Mouse (Mus musculus) gastrocnemius, adult 18-20 months (tissue): ENCODE measurements around the gene Edem3. TPM values are rescaled to one million over a fixed set of nuclear protein-coding genes. Genes with fewer than 3 reads are reported as not detected.

Experiments used
- DNase-seq: peaks from one replicate; pipeline ENCODE4 v3.0.0; 2021; ENCODE audit warnings: low spot score
- long read RNA-seq, 2 experiments: library from polyadenylated mRNA; stranded (forward); transcript quantifications; one replicate each; pipeline ENCODE4 v2.0.0; 2021
- total RNA-seq, 2 experiments: library from RNA; stranded (reverse); gene quantifications; 2 replicates each; pipeline ENCODE4 v1.2.3; 2021

The Edem3 gene
- total RNA-seq = 10 to 100 TPM; 20.3 to 21.9 TPM
- long read RNA-seq, experiment 1, full-length matches to known transcripts = 21 of 38 reads
- long read RNA-seq, experiment 1, partial matches to known transcripts = 2 of 38 reads
- long read RNA-seq, experiment 1, other reads (novel, unspliced or antisense) = 15 of 38 reads
- long read RNA-seq, experiment 2, full-length matches to known transcripts = 17 of 26 reads
- long read RNA-seq, experiment 2, partial matches to known transcripts = 1 of 26 reads
- long read RNA-seq, experiment 2, other reads (novel, unspliced or antisense) = 8 of 26 reads

DNA sequence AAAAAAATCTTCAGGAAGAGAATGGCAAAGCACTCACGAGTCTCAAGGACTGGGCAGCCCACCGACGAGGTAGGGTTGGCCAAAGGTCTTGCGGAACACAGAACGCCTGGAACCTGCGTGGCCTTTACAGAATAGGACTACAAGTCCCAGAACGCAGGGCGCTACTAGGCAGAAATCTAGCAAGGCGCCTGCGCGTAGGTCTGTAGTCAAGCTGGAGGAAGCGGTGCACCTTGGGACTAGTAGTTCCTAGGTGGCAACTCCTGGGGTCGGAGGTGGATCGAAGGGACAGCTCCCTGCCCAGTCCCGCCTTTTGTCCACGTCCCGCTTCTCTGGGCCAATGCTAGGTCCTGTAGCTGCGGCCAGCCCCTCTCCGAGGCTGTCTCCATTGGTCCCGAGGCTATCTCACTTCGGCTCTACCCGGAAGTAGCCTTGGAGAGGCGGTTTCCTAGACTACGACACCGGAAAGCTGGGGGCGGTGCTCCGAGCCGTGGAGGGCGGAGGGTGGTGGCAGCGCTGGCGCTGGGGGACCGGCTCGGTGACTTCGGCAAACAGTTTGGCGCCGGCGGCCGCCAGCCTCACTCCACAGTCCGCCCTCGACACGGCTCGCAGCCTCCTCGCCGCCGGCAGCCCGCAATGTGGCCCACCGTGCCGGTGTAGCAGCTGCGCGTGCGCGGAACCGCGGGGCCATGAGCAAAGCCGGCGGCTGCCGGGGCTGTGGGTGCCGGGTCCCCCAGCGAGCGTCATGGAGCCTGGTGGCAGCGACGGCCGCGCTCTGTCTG is at the start of gene Edem3:
Gene Edem3, plus strand, starts transcription at position 491 of the 779 bp plus-strand sequence.
- DNase-seq = peak; percentile 99

DNA sequence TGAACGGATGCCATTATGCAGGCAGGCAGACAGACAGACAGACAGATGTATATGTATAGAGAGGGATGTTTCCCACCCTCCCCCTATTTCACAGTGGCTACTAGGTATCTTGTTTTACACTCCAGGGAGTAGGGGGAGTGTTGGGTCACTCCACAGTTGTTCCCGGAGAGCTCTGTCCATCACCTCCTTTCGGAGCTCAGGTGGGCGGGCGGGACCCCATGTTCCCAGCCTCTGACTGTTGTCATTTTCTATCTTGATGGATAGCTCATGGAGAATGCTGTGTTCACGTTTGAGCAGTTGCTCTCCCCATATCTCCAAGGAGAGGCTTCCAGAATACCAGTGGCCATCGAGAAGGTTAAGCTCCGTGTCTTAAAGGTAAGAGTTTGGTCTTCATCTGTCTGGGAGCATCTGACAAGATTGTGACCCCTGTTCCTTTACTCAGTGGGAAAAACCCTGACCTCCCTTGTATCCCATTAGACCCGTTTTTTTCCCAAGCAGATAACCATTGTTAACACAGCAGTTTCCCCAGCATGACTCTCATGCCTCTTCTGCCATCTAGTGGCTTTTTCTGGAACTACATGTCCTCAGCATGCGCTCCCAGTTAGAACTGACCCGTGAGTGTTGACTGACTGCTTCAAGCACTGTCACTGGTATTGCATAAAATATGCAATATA is 49.3 kb upstream of the Edem3 start:
- peak; percentile 92 for DNase-seq

- no peak for DNase-seq
Measured at GRCm38 (mm10) chr1:151706397-151706752, 48.8 kb upstream of the Edem3 start.

DNA sequence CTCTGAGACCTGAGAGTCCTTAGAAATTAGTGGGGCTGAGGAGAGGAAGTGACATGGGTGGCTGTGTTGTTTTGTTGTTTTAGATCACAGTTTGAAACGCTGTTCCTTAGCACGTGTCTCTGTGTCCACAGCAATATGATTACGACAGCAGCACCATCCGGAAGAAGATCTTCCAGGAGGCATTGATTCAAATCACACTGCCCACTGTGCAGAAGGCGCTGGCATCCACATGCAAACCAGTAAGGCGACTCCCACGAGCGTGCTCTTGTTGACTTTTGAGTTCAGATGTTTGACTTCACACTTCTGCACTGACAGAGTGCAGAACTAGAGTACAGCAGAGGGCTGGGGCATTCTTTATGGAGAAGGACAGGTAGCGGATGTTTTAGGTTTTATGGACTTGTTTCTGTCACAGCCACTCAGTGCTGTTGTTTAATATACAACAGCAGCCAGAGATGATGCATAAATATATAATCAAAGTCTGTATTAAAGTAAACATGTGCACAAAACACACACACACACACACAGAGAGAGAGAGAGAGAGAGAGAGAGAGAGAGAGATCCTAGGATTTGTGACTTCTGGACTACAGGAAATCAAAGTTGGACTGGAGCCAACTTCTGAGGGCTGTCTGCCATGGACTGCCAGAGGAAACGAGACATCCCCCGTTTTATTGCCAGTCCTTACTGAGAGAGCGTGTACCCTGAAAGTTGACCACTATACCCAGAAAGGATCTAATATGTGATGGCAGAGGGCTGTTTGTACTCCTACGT is 46.0 kb upstream of the Edem3 start:
- no peak for DNase-seq

DNA sequence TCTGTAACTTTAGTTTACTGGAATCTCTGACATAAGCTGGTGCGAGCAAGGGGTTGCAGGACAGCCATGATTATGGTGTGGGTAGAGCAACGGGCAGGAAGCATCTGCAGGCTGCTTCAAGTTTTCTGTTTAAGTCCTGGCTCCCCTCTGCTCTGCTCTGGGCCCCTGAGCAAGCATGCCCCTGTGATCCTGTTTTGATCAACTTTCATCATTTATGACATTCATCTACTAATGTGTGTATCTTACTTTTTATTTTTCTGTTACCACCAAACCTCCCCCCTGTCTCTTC is 45.5 kb upstream of the Edem3 start:
- no peak for DNase-seq

DNA sequence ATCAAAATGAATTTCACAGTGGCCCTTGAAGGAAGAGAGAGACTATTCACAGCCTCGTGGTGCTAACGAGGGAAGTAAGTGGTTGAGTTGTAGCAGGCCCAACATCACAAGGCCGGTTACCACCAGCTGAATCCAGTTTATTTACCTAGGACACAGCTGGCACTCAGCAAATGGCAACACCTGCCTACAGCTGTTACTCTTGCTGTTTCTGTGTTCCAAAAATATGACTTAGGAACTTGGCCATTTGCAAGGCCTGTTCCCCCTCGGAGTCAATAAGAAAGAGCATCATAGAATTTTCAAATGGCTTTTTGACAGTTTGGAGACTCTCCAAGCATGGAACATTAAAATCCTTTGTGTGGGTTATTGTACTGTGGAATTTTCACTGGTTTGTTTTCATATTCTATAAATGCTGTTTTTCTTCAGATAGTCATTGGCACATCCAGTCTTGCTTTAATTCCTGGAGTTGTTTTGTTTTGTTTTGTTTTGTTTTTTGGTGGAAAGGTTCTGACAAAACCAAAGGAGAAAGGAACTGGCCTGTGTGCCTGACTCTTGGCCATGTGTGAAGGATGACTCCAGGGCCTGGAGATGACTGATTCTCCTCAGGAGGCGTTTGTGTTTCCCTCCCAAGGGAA is 44.6 kb upstream of the Edem3 start:
- no peak for DNase-seq

- no peak for DNase-seq
Measured at GRCm38 (mm10) chr1:151711062-151711461, 44.1 kb upstream of the Edem3 start.

DNA sequence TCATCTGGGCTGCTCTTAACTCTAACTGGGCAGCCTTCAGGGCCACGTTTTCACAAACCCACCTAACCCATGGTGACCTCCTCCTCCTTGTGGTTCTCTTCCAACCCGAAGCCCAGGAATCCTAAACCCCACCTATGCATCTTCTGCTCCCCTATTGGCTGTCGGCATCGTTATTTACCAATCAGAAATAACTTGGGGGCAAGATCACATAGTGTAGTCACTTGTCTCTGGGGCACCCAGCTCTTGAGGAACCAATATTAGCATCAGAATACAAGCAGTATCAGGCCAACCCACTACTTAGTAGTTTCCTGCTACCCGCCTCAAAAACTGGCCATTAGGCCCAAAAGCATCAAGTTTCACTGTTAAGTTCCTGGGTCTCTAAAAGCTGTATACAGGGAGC is 42.5 kb upstream of the Edem3 start:
- no peak for DNase-seq

DNA sequence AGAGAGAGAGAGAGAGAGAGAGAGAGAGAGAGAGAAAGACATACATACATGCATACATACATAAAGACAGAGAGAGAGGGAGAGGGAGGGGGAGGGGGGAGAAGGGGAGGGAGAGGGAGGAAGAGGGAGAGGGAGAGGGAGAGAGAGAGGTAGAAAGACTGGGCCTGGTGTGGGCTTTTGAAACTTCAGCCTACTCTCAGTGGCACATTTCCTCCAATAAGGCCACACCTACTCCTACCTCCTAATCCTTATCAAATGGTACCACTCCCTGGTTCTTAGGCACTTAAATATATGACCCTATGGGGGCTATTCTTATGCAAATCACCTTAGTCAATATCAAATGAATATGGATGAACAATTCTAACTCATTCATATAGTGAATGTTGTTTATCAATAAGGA is 41.5 kb upstream of the Edem3 start:
- DNase-seq = no peak

DNA sequence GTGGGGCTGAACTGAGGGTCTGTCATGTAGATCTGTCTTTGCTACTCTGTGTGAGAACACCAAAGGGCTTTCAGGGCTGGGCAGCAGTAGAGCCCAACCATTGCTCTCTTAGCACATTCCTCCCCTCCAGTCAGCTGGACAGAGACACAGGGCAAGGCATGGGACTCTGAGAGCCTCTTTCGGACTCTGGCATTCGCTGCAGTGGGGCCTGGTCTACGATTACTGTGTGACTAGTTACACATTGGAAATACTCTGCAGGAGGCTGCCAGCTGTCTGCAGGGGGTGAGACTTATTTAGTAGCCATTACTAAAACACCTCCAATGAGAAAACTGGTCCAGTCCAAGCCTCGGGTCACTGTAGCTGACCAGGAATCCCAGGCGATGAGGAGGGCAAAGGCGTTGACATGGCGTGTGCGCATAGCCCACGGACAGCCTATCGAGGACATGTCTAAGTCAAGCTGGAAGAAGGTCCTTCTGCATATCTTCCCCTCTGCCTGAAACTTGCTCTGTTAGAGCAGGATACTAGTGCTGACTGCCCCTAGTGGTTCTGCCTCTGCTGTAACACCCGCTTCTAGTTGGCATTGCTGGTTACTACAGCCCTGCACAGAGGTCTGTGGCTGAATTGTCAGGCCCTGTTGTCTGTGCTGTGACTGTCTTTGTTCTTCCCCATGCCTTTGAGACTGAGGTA is 39.0 kb upstream of the Edem3 start:
- DNase-seq = no peak

- DNase-seq = no peak
Measured at GRCm38 (mm10) chr1:151717624-151718023, 37.5 kb upstream of the Edem3 start.

GRCm38 (mm10) chr1:151718575-151718974 is 36.6 kb upstream of the Edem3 start:
- no peak for DNase-seq

DNA sequence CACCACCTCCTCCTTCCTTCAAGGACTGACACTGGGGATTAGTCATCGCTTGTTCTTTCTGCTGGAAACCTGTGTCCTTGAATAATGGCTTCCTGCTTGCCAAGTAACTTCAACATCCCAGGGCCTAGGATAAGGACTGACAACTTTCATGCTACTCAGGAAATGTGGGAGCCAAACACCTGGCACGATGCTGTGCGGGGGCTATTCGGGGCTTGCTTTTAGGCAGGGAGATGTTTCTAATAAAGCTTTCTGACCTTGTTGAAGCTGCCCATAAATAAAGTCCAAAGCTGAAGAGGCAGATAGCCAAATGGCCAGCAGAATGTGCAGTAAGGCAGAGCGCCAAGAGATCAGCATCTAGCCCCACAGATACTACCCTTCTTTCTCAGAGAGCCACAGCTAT is 35.3 kb upstream of the Edem3 start:
- no peak for DNase-seq

DNA sequence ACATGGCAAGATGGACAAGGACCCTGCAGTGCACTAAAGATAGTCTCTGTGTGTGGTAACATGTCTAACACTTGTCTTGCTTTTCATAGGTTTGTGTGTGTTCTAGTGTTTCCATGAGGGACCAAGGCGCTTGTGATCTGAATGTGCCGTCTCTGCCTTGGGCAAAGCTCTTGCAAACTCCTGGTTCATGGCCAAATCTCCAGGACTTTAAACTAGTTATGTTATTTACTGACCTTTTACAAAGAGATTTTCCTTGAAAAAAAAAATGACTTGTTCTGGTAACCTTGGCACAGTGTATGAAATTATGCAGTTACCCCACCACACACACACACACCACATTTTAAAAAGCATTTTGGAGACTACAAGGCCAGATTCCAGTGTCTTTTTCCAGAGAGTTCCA is 34.6 kb upstream of the Edem3 start:
- no peak for DNase-seq

DNA sequence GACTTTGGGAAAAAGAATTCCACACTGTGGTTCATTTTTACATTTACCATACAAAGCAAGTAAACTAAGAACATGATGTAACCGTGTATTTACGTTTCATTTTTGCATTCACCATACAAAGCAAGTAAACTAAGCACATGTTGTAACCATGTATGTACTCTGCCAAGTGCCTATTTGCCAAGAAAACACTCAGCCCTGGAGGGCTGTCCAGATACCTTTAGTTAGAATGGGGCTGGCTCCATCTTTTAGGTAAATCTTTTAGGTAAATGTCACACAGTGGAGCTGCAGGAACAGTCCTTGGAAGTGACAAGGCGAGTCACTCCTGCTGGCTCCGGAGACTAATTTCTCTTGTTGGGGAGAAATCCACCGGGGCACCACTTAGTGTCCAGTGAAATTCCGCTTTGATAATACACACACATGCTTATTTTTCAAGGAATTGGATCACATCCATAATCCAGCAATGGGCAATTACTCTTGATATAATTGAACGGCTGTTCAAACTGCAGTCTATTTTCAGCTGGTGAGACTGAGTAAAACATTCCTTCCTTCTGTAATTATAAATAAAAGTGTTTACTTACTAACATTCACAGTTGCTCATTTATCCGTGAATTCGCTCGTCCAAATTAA is 33.7 kb upstream of the Edem3 start:
- no peak for DNase-seq

DNA sequence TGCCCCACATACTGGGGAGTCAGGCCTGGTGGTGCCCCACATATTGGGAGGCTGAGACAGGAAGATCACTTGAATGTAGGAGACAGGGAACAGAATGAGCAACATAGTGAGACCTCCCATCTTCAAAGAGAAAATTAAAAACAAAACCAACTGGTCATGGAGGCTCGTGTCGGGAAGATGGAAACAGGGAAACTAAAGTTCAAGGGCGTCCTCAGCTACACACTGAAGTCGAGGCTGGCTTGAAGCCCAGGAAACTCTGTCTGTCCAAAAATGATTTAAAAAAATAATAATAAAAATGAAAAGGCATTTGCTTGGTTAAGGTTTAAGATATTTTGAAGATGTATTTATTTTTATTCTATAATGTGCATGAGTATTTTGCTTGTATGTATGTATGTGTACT is 31.4 kb upstream of the Edem3 start:
- no peak for DNase-seq

GRCm38 (mm10) chr1:151725590-151725989 is 29.6 kb upstream of the Edem3 start:
- no peak for DNase-seq

DNA sequence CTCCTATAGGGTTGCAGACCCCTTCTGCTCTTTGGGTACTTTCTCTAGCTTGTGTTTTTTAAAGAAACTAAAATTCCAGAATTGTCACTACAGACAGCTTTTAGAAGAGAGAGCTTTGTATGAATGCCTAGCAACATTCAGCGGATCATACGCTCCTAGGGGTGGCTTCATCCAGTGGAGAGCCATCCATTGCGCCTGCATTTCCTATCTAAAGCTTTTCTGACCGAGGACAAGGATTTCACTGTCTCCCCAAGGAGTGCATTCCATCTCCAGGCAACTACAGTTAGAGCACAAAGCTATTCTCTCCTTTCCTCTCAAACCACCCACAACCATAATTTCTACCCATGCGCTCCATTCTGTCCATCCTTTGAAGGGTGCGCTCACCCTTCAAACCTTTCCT is 28.8 kb upstream of the Edem3 start:
- no peak for DNase-seq

- DNase-seq = no peak
Measured at GRCm38 (mm10) chr1:151728141-151728540, 27.0 kb upstream of the Edem3 start.

GRCm38 (mm10) chr1:151737146-151737545 is 18.0 kb upstream of the Edem3 start:
- no peak for DNase-seq

- DNase-seq = no peak
Measured at GRCm38 (mm10) chr1:151741199-151741621, 14.0 kb upstream of the Edem3 start.
